In the genomic region with DNA sequence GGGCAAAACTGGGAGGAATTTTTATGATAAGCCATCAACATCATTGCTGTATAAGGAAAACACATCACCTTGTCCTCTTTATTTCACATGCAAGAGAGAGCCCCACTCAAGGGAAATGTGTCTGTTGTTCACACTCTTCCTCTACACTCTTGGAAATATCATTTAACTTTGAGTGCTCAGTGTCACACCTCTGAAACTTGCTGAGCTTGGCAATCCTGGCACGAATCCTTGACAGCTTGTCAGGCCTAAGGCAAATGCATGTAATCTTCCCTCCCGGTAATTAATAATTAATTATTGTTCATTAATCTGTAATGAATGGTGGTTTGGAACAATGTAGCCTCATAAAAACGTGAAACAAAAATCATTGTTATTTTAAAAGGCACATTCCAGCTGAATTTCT, we compare ENCODE assay signal across 25 mouse cellular contexts.
DNase-seq lines count a peak whose midpoint lies in the region; ATAC-seq and TF ChIP-seq lines count a peak whose summit lies in the region.
"Had no signal": no experiment of that assay in that cellular context is flagged by ENCODE, and none has a peak within 500 bp of the region (broad histone marks: within the 10 kb centered on the region; RNA-seq: fewer than 3 reads in every experiment).

No protein-coding gene starts in this region.

- no peak overlapping the region for H3K27ac ChIP-seq in hindbrain, postnatal 0 days
- H3K27ac ChIP-seq in hindbrain, embryonic 13.5 days, result no peak overlapping the region
- H3K27ac ChIP-seq in midbrain, embryonic 14.5 days (replicated peaks; ENCODE audit: low read depth, low read length), result no peak overlapping the region
- no peak overlapping the region for H3K27ac ChIP-seq in midbrain, embryonic 10.5 days (replicated peaks)
- H3K27ac ChIP-seq: embryonic facial prominence, embryonic 10.5 days; embryonic facial prominence, embryonic 13.5 days; forebrain, embryonic 12.5 days; gastrocnemius, adult 2 months; hindbrain, embryonic 12.5 days had no signal

- WGBS in hindbrain, postnatal 0 days, result 55% methylated on average over 3 of the region's 3 CpGs
- WGBS in hindbrain, embryonic 13.5 days, result 60% methylated on average over 3 of the region's 3 CpGs
- WGBS in midbrain, embryonic 14.5 days, result 60% methylated on average over 3 of the region's 3 CpGs
- WGBS in midbrain, embryonic 10.5 days, result 89% methylated on average over 3 of the region's 3 CpGs

- H3K27me3 ChIP-seq in hindbrain, postnatal 0 days (ENCODE audit: insufficient read depth, low read length), result no peaks in the 10 kb centered on the region
- H3K27me3 ChIP-seq in hindbrain, embryonic 13.5 days, result no peaks in the 10 kb centered on the region
- no peaks in the 10 kb centered on the region for H3K27me3 ChIP-seq in midbrain, embryonic 14.5 days (ENCODE audit: control insufficient read depth, insufficient read depth, low read length)
- H3K27me3 ChIP-seq in midbrain, embryonic 10.5 days (ENCODE audit: low read depth, poor library complexity, severe bottlenecking), result no peaks in the 10 kb centered on the region
- H3K27me3 ChIP-seq: embryonic facial prominence, embryonic 13.5 days; forebrain, embryonic 12.5 days; hindbrain, embryonic 12.5 days had no signal

- no peaks in the 10 kb centered on the region for H3K36me3 ChIP-seq in hindbrain, postnatal 0 days (ENCODE audit: insufficient read depth, low read length)
- no peaks in the 10 kb centered on the region for H3K36me3 ChIP-seq in hindbrain, embryonic 13.5 days
- no peaks in the 10 kb centered on the region for H3K36me3 ChIP-seq in midbrain, embryonic 14.5 days (ENCODE audit: control insufficient read depth, insufficient read depth, low read length)
- no peaks in the 10 kb centered on the region for H3K36me3 ChIP-seq in midbrain, embryonic 10.5 days
- H3K36me3 ChIP-seq: embryonic facial prominence, embryonic 10.5 days; embryonic facial prominence, embryonic 13.5 days; forebrain, embryonic 12.5 days; hindbrain, embryonic 12.5 days had no signal

- H3K4me1 ChIP-seq in hindbrain, postnatal 0 days (ENCODE audit: insufficient read depth, low read length), result no peaks in the 10 kb centered on the region
- H3K4me1 ChIP-seq in hindbrain, embryonic 13.5 days (replicated peaks), result no peaks in the 10 kb centered on the region
- H3K4me1 ChIP-seq in midbrain, embryonic 14.5 days (ENCODE audit: control insufficient read depth, insufficient read depth, low read length), result no peaks in the 10 kb centered on the region
- no peaks in the 10 kb centered on the region for H3K4me1 ChIP-seq in midbrain, embryonic 10.5 days
- H3K4me1 ChIP-seq: embryonic facial prominence, embryonic 10.5 days; embryonic facial prominence, embryonic 13.5 days; forebrain, embryonic 12.5 days; hindbrain, embryonic 12.5 days had no signal

- no peak for ATAC-seq in hindbrain, postnatal 0 days
- ATAC-seq in hindbrain, embryonic 13.5 days (ENCODE audit: low FRiP score), result no peak
- peak; percentile 48; the same call in 1 of the 2 replicates for ATAC-seq in midbrain, embryonic 14.5 days (ENCODE audit: low FRiP score, low TSS enrichment)
- ATAC-seq: activated CD4-positive, CD25-positive, alpha-beta regulatory T cell, adult 4 months; forebrain, embryonic 16.5 days; hindbrain, embryonic 16.5 days had no signal

- H3K4me2 ChIP-seq in hindbrain, postnatal 0 days (ENCODE audit: low read depth, low read length), result no peak overlapping the region
- H3K4me2 ChIP-seq in hindbrain, embryonic 13.5 days, result no peak overlapping the region
- no peak overlapping the region for H3K4me2 ChIP-seq in midbrain, embryonic 14.5 days (ENCODE audit: low read length)
- H3K4me2 ChIP-seq: embryonic facial prominence, embryonic 13.5 days; forebrain, embryonic 12.5 days; heart, embryonic 11.5 days; hindbrain, embryonic 12.5 days had no signal

- DNase-seq in hindbrain, postnatal 0 days (ENCODE audit: low spot score), result peak; percentile 12
- peak; percentile 42 for DNase-seq in midbrain, embryonic 14.5 days
- no peak for DNase-seq in midbrain, embryonic 10.5 days (ENCODE audit: low spot score)
- DNase-seq in brain, adult 2 months (ENCODE audit: low read depth, low spot score), result peak; percentile 2
- DNase-seq in retina, postnatal 1 day, result peak; percentile 26
- no peak for DNase-seq in c-Kit-positive CD71-positive TER-119-positive erythroid progenitor cells, embryonic 14.5 days (ENCODE audit: low spot score)
- DNase-seq: adrenal gland, adult 8-10 months; adrenal gland, postnatal 25 days; cerebellum, adult 11-12 months; cerebellum, adult 8-10 months; cerebellum, postnatal 36 days; embryo, embryonic 11 days; gastrocnemius, adult 2 months; gastrocnemius, postnatal 14 days; heart, adult 11 months had no signal

- no peak overlapping the region for H3K9ac ChIP-seq in hindbrain, postnatal 0 days (replicated peaks; ENCODE audit: low read length)
- no peak overlapping the region for H3K9ac ChIP-seq in hindbrain, embryonic 13.5 days
- H3K9ac ChIP-seq in midbrain, embryonic 14.5 days (replicated peaks; ENCODE audit: low read length), result no peak overlapping the region
- H3K9ac ChIP-seq: embryonic facial prominence, embryonic 13.5 days; forebrain, embryonic 12.5 days; hindbrain, embryonic 12.5 days had no signal

- no peaks in the 10 kb centered on the region for H3K9me3 ChIP-seq in hindbrain, postnatal 0 days (ENCODE audit: low read length)
- no peaks in the 10 kb centered on the region for H3K9me3 ChIP-seq in hindbrain, embryonic 13.5 days
- no peaks in the 10 kb centered on the region for H3K9me3 ChIP-seq in midbrain, embryonic 14.5 days (ENCODE audit: control insufficient read depth, low read length)
- no peaks in the 10 kb centered on the region for H3K9me3 ChIP-seq in midbrain, embryonic 10.5 days (replicated peaks)
- H3K9me3 ChIP-seq: embryonic facial prominence, embryonic 10.5 days; embryonic facial prominence, embryonic 13.5 days; forebrain, embryonic 12.5 days; hindbrain, embryonic 12.5 days had no signal

- no peak overlapping the region for H3K4me3 ChIP-seq in hindbrain, postnatal 0 days (ENCODE audit: low read length)
- H3K4me3 ChIP-seq in hindbrain, embryonic 13.5 days, result no peak overlapping the region
- no peak overlapping the region for H3K4me3 ChIP-seq in midbrain, embryonic 14.5 days (replicated peaks; ENCODE audit: low read depth, low read length)
- H3K4me3 ChIP-seq in midbrain, embryonic 10.5 days, result no peak overlapping the region
- H3K4me3 ChIP-seq: embryonic facial prominence, embryonic 10.5 days; embryonic facial prominence, embryonic 13.5 days; erythroblast, embryonic 14.5 days; forebrain, embryonic 12.5 days; gastrocnemius, adult 2 months; hindbrain, embryonic 12.5 days had no signal

- no peak for TF ChIP-seq CTCF in hindbrain, postnatal 0 days (IDR thresholded peaks at IDR 0.05; ENCODE audit: low read depth)

Comparison
In these comparisons a context has a peak if more than half of its experiments do, and no peak if none do; other contexts are left out.
1. DNase-seq: peak in hindbrain, postnatal 0 days (single experiment), midbrain, embryonic 14.5 days (single experiment), brain, adult 2 months (single experiment) and retina, postnatal 1 day (single experiment); none in midbrain, embryonic 10.5 days (single experiment) and c-Kit-positive CD71-positive TER-119-positive erythroid progenitor cells, embryonic 14.5 days (single experiment).